Mouse (Mus musculus) intestine, embryonic 16.5 days (tissue): ENCODE data around the gene Usf2. TPM values are rescaled to one million over a fixed set of nuclear protein-coding genes. Genes with fewer than 3 reads are reported as not detected.
"Not testable (repeated sequence)": the region's sequence is repeated elsewhere in the genome, so short reads cannot be mapped to it uniquely, and the experiment has no call there.

Experiments
- ATAC-seq: fragments of 200-750 bp; cut with Nextera tagmentation; 2 replicates; pipeline ENCODE4 v1.8.0; 2017; ENCODE audit warnings: moderate TSS enrichment, moderate library complexity
- H3K27ac ChIP-seq: fragments of 300-500 bp; sonication (generic); 2 replicates; pipeline ENCODE4 v1.5.1; 2014; ENCODE audit warnings: mild to moderate bottlenecking, low read length
- H3K27me3 ChIP-seq: fragments of 300-500 bp; sonication (generic); replicated peaks from 2 replicates; pipeline ENCODE4 v1.6.1; 2014; ENCODE audit warnings: low read length, control low read depth, mixed read lengths; ENCODE audit not compliant: control insufficient read depth, insufficient read depth
- H3K36me3 ChIP-seq: fragments of 300-500 bp; sonication (generic); 2 replicates; pipeline ENCODE4 v1.6.1; 2014; ENCODE audit warnings: low read length, control low read depth; ENCODE audit not compliant: control insufficient read depth, insufficient read depth
- H3K4me1 ChIP-seq: fragments of 300-500 bp; sonication (generic); 2 replicates; pipeline ENCODE4 v1.6.1; 2014; ENCODE audit warnings: low read length, control low read depth, mixed read lengths; ENCODE audit not compliant: control insufficient read depth, insufficient read depth
- H3K4me2 ChIP-seq: fragments of 300-500 bp; sonication (generic); 2 replicates; pipeline ENCODE4 v1.6.1; 2014; ENCODE audit warnings: low read depth, low read length, control low read depth
- H3K4me3 ChIP-seq: fragments of 300-500 bp; sonication (generic); 2 replicates; pipeline ENCODE4 v1.5.1; 2014; ENCODE audit warnings: mild to moderate bottlenecking, low read length
- H3K9ac ChIP-seq: fragments of 300-500 bp; sonication (generic); 2 replicates; pipeline ENCODE4 v1.6.1; 2014; ENCODE audit warnings: low read depth, low read length
- H3K9me3 ChIP-seq: fragments of 300-500 bp; sonication (generic); 2 replicates; pipeline ENCODE4 v1.6.1; 2016; ENCODE audit warnings: low read length, control low read depth; ENCODE audit not compliant: control insufficient read depth
- WGBS: fragments of 180-500 bp; shearing (Covaris S2); extraction: QIAGEN DNeasy Blood & Tissue Kit; methylation state at CpG from one replicate; pipeline ENCODE4 v1.1.7; 2014; 5-methylcytosine and 5-hydroxymethylcytosine counted together
- polyA plus RNA-seq: library from polyadenylated mRNA; unstranded; fragments of >200 nt; fragmentation: Nextera tagmentation; extraction: Ambion mirVana; gene quantifications from 2 replicates; pipeline ENCODE4 v1.2.1, GENCODE M21; 2015

Gene Usf2
- polyA plus RNA-seq, 1 experiment from 2014 or later: 13.3 TPM

DNA sequence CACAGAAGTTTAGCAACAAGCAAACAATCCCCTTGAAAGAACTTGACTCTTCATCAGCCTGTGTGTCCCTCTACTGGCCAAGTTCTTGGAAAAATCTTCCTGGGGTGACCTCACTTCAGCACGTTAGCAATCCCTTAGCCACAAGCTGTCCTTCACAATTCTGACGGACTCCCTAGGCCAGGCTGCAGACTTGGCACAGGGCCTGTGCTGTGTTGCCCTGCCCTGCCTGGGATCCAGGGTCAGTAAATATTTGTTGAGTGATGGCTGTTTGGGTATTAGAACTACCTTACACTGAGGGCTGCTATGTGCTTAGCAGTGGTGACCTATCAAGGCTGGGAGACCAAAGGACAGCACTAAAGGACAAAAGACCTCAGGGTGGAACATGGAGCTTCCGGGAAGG, 2.6 kb downstream of the Usf2 start:
- H3K4me2 ChIP-seq: no peak overlapping the region
- H3K9ac ChIP-seq: no peak overlapping the region
- H3K36me3 ChIP-seq: peaks cover 21% of the 10 kb centered on the region; the same call in 1 of the 2 replicates
- no peak overlapping the region for H3K4me3 ChIP-seq
- no peak for ATAC-seq
- no peak overlapping the region for H3K27ac ChIP-seq
- no peaks in the 10 kb centered on the region for H3K27me3 ChIP-seq
- no peaks in the 10 kb centered on the region for H3K9me3 ChIP-seq
- H3K4me1 ChIP-seq: peaks cover 17% of the 10 kb centered on the region
- 73% methylated on average over 3 of the region's 3 CpGs for WGBS

DNA sequence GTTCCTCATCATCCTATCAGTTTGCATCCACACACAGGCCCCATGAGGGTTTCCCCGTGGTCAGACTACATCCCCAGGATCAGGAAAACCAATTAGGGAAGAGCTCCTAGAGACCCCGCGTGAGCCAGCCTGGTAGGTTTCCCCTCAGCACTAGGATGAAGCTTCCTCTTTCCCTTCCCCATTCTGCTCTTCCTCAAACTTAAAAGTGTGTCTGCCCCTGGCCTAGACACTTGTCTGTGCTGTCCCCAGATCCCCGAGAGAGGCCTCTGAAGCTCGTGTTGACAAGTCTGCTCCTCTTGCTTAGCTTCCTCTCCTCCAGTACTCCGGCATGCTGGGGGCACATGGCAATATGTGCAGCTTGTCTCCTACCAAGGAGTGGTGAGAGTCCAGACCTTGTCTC, 3.1 kb downstream of the Usf2 start:
- no peak overlapping the region for H3K4me2 ChIP-seq
- H3K9ac ChIP-seq: no peak overlapping the region
- no peak for ATAC-seq
- H3K9me3 ChIP-seq: no peaks in the 10 kb centered on the region
- no peaks in the 10 kb centered on the region for H3K27me3 ChIP-seq
- H3K36me3 ChIP-seq: peaks cover 18% of the 10 kb centered on the region; the same call in 1 of the 2 replicates
- 89% methylated on average over 6 of the region's 6 CpGs for WGBS
- H3K4me3 ChIP-seq: no peak overlapping the region
- no peak overlapping the region; the same call in 1 of the 2 replicates for H3K27ac ChIP-seq
- H3K4me1 ChIP-seq: peaks cover 15% of the 10 kb centered on the region

DNA sequence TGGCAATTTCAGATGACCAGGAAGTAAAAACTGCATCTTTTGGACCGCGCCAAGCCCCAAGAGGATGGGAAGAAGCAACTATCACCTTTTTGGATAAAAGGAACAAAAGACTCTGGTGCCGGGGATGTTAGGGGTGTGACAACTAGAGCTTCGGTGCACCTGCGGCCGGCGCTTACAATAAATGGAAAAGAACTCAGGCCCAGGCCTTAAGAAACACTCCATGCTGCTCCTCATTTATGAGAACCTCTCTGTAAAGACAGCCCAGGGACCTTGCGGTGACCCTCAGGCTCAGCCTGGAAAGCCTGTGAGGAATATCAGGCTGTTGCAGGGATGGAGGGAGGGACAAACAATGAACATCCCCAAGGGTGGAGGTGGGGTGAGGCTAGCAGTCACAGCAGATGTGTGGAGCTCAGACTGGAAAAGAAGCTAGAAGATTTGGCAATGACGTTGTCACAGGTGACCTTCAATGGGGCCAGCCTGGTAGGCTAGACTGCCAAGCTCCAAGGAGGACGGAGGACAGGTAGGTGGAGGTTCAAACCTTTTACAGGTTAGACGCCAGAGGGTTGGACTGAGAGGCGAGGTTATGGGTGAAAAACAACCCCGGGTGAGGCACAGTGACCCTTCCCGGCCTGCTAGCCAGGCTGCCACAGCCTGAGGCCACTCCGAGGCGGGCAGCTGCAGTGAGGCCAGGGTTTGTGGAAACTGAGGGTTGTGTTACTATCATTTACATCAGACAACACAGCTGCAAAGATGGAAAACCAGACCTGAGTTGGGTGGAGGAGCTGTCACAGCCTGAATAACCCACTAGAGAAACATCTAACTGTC, 4.0 kb downstream of the Usf2 start:
- no peak overlapping the region for H3K9ac ChIP-seq
- peaks cover 9% of the 10 kb centered on the region; the same call in 1 of the 2 replicates for H3K4me1 ChIP-seq
- 93% methylated on average over 16 of the region's 16 CpGs for WGBS
- H3K27ac ChIP-seq: no peak overlapping the region
- H3K9me3 ChIP-seq: no peaks in the 10 kb centered on the region
- peaks cover 16% of the 10 kb centered on the region; the same call in 1 of the 2 replicates for H3K36me3 ChIP-seq
- no peak overlapping the region for H3K4me2 ChIP-seq
- no peaks in the 10 kb centered on the region for H3K27me3 ChIP-seq
- no peak for ATAC-seq
- no peak overlapping the region for H3K4me3 ChIP-seq

DNA sequence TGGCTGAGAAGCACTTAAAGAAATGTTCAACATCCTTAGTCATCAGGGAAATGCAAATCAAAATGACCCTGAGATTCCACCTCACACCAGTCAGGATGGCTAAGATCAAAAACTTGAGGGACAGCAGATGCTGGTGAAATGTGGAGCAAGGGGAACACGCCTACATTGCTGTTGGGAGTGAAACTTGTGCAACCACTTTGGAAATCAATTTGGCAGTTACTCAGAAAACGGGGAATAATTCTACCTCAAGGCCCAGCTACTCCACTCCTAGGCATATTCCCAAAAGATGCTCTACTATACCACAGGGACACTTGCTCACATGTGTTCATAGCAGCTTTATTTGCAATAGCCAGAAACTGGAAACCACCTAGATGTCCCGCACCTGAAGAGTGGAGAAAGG, 6.7 kb downstream of the Usf2 start:
- H3K27ac ChIP-seq, ATAC-seq, H3K27me3 ChIP-seq, H3K4me1 ChIP-seq, H3K9ac ChIP-seq, H3K9me3 ChIP-seq, H3K4me3 ChIP-seq, H3K4me2 ChIP-seq: not testable (repeated sequence)
- peaks cover 16% of the 10 kb centered on the region; the same call in 1 of the 2 replicates for H3K36me3 ChIP-seq
- 88% methylated on average over 3 of the region's 3 CpGs for WGBS

- 90% methylated on average over 7 of the region's 7 CpGs for WGBS
- Histone ChIP-seq H3K4me1 (no peaks in the 10 kb centered on the region), H3K27ac (no peak overlapping the region), H3K4me2 (no peak overlapping the region), H3K27me3 (no peaks in the 10 kb centered on the region), H3K36me3 (peaks cover 4% of the 10 kb centered on the region; the same call in 1 of the 2 replicates), H3K9ac (no peak overlapping the region), H3K4me3 (no peak overlapping the region), H3K9me3 (no peaks in the 10 kb centered on the region)
- no peak for ATAC-seq
Measured at GRCm38 (mm10) chr7:30945876-30946275, 10.7 kb downstream of the Usf2 start.

GRCm38 (mm10) chr7:30945466-30945865, 11.1 kb downstream of the Usf2 start:
- not testable (repeated sequence) for ATAC-seq, H3K36me3 ChIP-seq, H3K27ac ChIP-seq, H3K27me3 ChIP-seq, H3K9me3 ChIP-seq, H3K4me2 ChIP-seq, H3K9ac ChIP-seq, H3K4me1 ChIP-seq, H3K4me3 ChIP-seq
- 93% methylated on average over 7 of the region's 7 CpGs for WGBS

- 68% methylated on average over 2 of the region's 2 CpGs for WGBS
- not testable (repeated sequence) for H3K36me3 ChIP-seq, ATAC-seq, H3K9ac ChIP-seq, H3K27ac ChIP-seq, H3K4me1 ChIP-seq, H3K4me2 ChIP-seq, H3K27me3 ChIP-seq, H3K9me3 ChIP-seq, H3K4me3 ChIP-seq
Measured at GRCm38 (mm10) chr7:30944706-30945105, 11.9 kb downstream of the Usf2 start.

- Histone ChIP-seq H3K9ac (no peak within 1 kb of the TSS), H3K27ac (no peak within 1 kb of the TSS), H3K9me3 (no peaks in the 10 kb centered on the region), H3K27me3 (no peaks in the 10 kb centered on the region), H3K36me3 (no peaks in the 10 kb centered on the region), H3K4me1 (no peaks in the 10 kb centered on the region), H3K4me2 (no peak within 1 kb of the TSS), H3K4me3 (no peak within 1 kb of the TSS)
- ATAC-seq: 0 out of 2 replicates have a peak, but pooled peaks have one; percentile 33
- WGBS: 55% methylated on average over 9 of the region's 9 CpGs
Measured at GRCm38 (mm10) chr7:30943909-30944635, 12.5 kb downstream of the Usf2 start, which contains the start of gene Hamp. Hamp (minus strand) TSS chr7:30944032.

- not testable (repeated sequence) for H3K27me3 ChIP-seq, H3K4me2 ChIP-seq, H3K4me1 ChIP-seq, H3K27ac ChIP-seq, ATAC-seq, H3K36me3 ChIP-seq, H3K9me3 ChIP-seq, H3K9ac ChIP-seq, H3K4me3 ChIP-seq
- 47% methylated on average over 3 of the region's 3 CpGs for WGBS
Measured at GRCm38 (mm10) chr7:30942365-30942764, 14.2 kb downstream of the Usf2 start.
